Mouse (Mus musculus): Measurements from ENCODE around the gene Cox7a2l. TPM values are rescaled to one million over a fixed set of nuclear protein-coding genes. Genes with fewer than 3 reads are reported as not detected.

Cox7a2l gene
- polyA plus RNA-seq, 1 experiment, result 30.9 TPM

DNA sequence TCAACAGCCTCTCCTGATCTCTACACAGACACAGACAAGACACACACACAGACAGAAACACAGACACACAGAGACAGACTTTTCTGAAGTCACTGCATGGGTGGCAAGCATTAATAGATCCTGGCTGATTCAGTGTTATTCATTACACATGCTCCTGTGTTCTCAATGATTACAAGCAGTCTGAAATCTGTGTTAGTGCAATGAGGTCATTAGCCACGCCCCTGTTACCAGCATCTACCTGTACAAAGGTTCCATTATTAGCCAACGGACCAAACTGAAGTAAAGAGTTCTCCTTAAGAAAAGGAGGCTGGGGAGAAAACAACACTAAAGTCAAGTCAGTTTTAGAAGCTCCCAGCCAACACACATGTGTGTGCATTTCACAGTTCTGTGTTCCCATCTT is 13.4 kb downstream of the Cox7a2l start:
- H3K27me3 ChIP-seq (replicated peaks), result no peaks in the 10 kb centered on the region
- peaks cover 19% of the 10 kb centered on the region for H3K4me1 ChIP-seq
- no peaks in the 10 kb centered on the region for H3K9me3 ChIP-seq
- no peak overlapping the region for H3K4me3 ChIP-seq (replicated peaks)
- TF ChIP-seq GATA1 (IDR thresholded peaks at IDR 0.05; ENCODE audit: borderline replicate concordance, low read length) (no peak), FLI1 (IDR thresholded peaks at IDR 0.05; ENCODE audit: low read length) (no peak)
- H3K36me3 ChIP-seq (replicated peaks; ENCODE audit: low read length), result peaks cover 71% of the 10 kb centered on the region

DNA sequence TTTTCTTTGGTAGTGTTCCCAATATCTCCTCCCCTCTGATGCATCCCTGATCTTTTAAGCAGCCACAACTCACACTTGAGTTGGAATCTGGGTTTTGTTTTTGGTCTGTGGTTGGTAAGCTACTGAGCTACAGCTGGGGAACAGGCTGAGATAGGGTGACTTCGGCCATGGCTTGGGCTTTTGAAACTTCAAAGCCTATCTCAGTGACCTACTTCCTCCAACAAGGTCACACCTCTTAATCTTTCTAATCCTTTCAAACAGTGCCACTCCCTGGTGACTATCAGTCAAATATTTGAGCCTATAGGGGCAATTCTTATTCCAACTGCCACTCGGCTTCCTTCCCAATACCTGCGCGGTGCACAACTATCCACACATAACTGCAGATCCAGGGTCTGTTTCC is 17.4 kb downstream of the Cox7a2l start:
- no peak for TF ChIP-seq FLI1 (IDR thresholded peaks at IDR 0.05; ENCODE audit: low read length)
- no peak for TF ChIP-seq GATA1 (IDR thresholded peaks at IDR 0.05; ENCODE audit: borderline replicate concordance, low read length)
- Histone ChIP-seq H3K36me3 (replicated peaks; ENCODE audit: low read length) (peaks cover 72% of the 10 kb centered on the region), H3K4me1 (peaks cover under 1% of the 10 kb centered on the region; the same call in 1 of the 2 replicates), H3K9me3 (peaks cover 33% of the 10 kb centered on the region), H3K4me3 (replicated peaks) (no peak overlapping the region), H3K27me3 (replicated peaks) (no peaks in the 10 kb centered on the region)

DNA sequence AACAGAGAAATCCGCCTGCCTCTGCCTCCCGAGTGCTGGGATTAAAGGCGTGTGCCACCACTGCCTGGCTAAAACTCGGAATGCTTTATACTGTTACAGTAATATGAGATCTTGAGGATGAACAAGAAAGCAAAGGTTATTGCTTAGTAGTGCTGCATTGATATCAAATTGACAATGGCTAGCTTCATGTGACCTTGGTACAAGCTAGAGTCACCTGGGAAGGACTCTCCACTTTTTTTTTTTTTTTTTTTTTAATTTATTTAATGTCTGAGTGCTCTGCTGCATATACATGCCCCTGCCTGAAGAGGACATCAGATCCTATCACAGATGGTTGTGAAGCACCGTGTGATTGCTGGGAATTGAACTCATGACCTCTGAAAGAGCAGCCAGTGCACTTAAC is 18.2 kb downstream of the Cox7a2l start:
- peaks cover 64% of the 10 kb centered on the region for H3K36me3 ChIP-seq (replicated peaks; ENCODE audit: low read length)

DNA sequence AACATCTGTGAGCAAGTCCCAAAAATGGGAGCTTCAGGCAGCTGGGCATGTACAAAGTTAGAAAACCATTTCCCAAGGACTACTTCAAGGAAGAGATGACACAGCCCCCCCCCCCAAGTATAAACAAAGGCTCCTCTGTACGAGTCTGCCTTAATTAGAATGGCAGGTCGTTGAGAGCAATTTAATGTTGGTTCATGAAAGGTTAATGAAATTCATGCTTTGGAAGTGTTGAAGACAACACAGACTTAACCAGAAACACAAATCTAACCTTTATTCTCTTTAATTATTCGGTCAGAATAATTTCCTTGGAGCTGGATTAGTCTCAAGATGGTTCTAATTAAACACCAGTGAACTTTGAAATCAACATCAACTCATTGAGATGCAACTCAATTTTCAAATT is 29.4 kb downstream of the Cox7a2l start:
- Histone ChIP-seq H3K4me3 (replicated peaks) (no peak overlapping the region), H3K9me3 (peaks cover 20% of the 10 kb centered on the region), H3K36me3 (replicated peaks; ENCODE audit: low read length) (no peaks in the 10 kb centered on the region), H3K4me1 (peaks cover under 1% of the 10 kb centered on the region; the same call in 1 of the 2 replicates), H3K27me3 (replicated peaks) (no peaks in the 10 kb centered on the region)
- TF ChIP-seq GATA1 (IDR thresholded peaks at IDR 0.05; ENCODE audit: borderline replicate concordance, low read length) (no peak), FLI1 (IDR thresholded peaks at IDR 0.05; ENCODE audit: low read length) (no peak)

More for the DNA sequence above, 18.2 kb downstream of the Cox7a2l start:
- Histone ChIP-seq H3K27me3 (replicated peaks) (no peaks in the 10 kb centered on the region), H3K4me3 (replicated peaks) (no peak overlapping the region), H3K9me3 (peaks cover 33% of the 10 kb centered on the region), H3K4me1 (no peaks in the 10 kb centered on the region)
- TF ChIP-seq FLI1 (IDR thresholded peaks at IDR 0.05; ENCODE audit: low read length) (no peak), GATA1 (IDR thresholded peaks at IDR 0.05; ENCODE audit: borderline replicate concordance, low read length) (no peak)

DNA sequence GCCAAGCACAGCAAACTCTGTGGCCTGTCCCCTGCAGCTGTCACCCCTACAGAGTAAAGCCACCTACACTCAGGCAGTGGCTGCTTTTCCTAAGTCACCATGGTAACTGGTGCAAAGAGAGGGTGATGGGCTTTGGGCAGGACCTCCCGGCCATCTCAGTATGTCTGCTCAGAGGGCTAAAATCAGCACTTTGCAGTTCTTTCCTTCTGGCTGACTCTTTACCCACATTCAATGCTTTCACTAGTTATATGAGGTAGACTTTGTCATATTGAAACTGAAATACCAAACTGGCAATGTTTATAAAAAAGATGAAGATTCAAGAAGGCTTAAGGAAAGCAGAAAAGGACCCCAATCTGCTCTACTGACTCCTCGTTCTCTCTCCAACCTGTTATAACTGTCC is 33.3 kb downstream of the Cox7a2l start:
- Histone ChIP-seq H3K27me3 (replicated peaks) (no peaks in the 10 kb centered on the region), H3K36me3 (replicated peaks; ENCODE audit: low read length) (peaks cover 28% of the 10 kb centered on the region), H3K4me3 (replicated peaks) (no peak overlapping the region), H3K4me1 (peaks cover 4% of the 10 kb centered on the region), H3K9me3 (no peaks in the 10 kb centered on the region)
- TF ChIP-seq FLI1 (IDR thresholded peaks at IDR 0.05; ENCODE audit: low read length) (no peak), GATA1 (IDR thresholded peaks at IDR 0.05; ENCODE audit: borderline replicate concordance, low read length) (no peak)

DNA sequence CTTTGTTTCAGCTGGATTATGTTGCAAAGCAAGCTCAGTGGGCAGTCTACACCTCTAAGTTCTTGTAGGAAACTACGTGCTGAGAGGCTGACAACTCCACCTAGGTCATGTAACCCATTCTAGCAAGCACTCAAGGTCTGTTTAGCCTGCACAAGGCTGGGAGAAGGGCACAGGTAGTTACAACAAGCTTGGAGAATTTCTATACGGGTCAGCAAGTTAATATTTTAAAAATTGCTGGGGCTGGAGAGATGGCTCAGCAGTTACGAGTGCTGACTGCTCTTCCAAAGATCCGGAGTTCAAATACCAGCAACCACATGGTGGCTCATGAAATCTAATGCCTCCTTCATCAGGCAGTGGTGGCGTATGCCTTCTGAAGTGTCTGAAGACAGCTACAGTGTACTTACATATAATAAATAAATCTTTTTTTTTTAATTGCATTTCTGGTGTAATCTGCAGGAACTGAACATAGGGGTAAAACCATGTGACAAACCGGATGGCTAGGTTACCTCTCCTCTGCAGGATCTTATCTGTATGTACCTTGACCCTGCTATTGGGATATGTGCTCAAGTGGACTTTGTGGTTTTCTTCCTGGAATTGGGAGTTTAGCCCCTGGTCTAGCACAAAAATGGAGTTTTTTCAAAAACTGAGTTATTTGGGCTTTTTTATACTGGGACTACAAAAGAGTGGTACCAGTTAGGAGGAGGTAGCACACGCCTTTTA is 34.2 kb downstream of the Cox7a2l start:
- TF ChIP-seq GATA1 (IDR thresholded peaks at IDR 0.05; ENCODE audit: borderline replicate concordance, low read length), result no peak
- TF ChIP-seq FLI1 (IDR thresholded peaks at IDR 0.05; ENCODE audit: low read length), result no peak

DNA sequence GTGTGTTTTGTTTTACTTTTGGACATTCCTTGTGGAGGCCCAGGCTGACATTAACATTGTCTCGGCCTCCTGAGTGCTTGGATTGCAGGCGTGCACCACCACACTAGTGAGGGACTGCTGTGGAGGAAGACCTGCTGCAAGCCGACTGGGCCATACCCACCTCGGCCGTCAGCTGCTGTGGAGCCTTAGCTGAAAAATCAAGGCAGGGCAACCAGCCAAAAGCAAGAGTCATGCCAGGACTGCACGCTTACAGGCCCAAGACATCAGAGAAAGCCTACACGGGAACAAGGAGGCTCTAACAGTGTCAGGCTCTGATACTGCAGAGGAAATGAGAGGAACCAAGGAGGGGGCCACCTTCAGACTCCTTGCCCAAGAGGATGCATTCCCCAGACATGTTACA is 35.6 kb downstream of the Cox7a2l start:
- Histone ChIP-seq H3K4me1 (peaks cover 4% of the 10 kb centered on the region), H3K9me3 (no peaks in the 10 kb centered on the region), H3K36me3 (replicated peaks; ENCODE audit: low read length) (peaks cover 50% of the 10 kb centered on the region), H3K27me3 (replicated peaks) (no peaks in the 10 kb centered on the region), H3K4me3 (replicated peaks) (no peak overlapping the region)
- TF ChIP-seq GATA1 (IDR thresholded peaks at IDR 0.05; ENCODE audit: borderline replicate concordance, low read length) (no peak), FLI1 (IDR thresholded peaks at IDR 0.05; ENCODE audit: low read length) (no peak)

More for the DNA sequence above, 34.2 kb downstream of the Cox7a2l start:
- H3K27me3 ChIP-seq (replicated peaks), result no peaks in the 10 kb centered on the region
- H3K9me3 ChIP-seq, result no peaks in the 10 kb centered on the region
- no peak overlapping the region for H3K4me3 ChIP-seq (replicated peaks)
- peaks cover 36% of the 10 kb centered on the region for H3K36me3 ChIP-seq (replicated peaks; ENCODE audit: low read length)
- H3K4me1 ChIP-seq, result peaks cover 4% of the 10 kb centered on the region

DNA sequence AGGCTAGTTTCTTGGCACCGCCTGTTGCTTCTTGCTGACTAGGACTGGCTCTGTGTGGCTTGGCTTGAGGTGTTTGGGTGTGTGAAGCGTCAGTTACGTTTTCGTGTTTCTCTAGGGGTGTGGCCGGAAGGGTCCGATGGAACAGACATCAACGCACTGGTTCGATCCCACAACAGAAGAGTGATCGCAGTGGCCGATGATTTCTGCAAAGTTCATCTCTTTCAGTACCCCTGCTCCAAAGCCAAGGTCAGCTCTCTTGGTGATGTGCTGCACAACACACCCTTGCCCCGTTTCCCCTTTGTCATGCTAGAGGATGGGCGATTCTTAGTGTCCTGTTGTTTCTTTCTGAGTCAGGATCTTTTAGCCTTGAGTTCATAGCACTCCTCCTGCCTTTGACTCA is 40.0 kb downstream of the Cox7a2l start:
- Histone ChIP-seq H3K4me3 (replicated peaks) (no peak overlapping the region), H3K36me3 (replicated peaks; ENCODE audit: low read length) (peaks cover 86% of the 10 kb centered on the region), H3K9me3 (no peaks in the 10 kb centered on the region), H3K27me3 (replicated peaks) (no peaks in the 10 kb centered on the region), H3K4me1 (peaks cover 4% of the 10 kb centered on the region)
- no peak for TF ChIP-seq GATA1 (IDR thresholded peaks at IDR 0.05; ENCODE audit: borderline replicate concordance, low read length)
- TF ChIP-seq FLI1 (IDR thresholded peaks at IDR 0.05; ENCODE audit: low read length), result no peak

DNA sequence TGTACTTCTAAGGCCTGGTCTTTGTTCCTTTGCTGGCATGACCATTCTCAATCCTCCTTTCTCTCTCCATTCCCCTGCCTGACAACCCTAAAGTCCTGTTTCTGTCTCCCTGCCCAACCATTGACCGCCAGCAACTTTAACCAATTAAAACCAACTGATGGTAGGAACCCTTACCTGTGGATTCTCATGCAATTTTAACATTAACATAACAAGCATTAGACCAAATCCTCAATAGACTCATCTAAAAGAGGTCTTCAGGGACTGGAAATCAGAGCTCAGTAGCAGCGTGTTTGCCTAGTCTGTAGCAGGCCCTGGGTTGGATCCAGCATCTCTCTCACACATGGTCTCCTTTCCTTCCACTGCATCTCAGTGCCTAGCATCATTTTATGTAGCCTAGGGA is 47.5 kb downstream of the Cox7a2l start:
- TF ChIP-seq FLI1 (IDR thresholded peaks at IDR 0.05; ENCODE audit: low read length) (no peak), GATA1 (IDR thresholded peaks at IDR 0.05; ENCODE audit: borderline replicate concordance, low read length) (no peak)
- Histone ChIP-seq H3K4me1 (no peaks in the 10 kb centered on the region), H3K36me3 (replicated peaks; ENCODE audit: low read length) (peaks cover 81% of the 10 kb centered on the region), H3K4me3 (replicated peaks) (no peak overlapping the region), H3K27me3 (replicated peaks) (no peaks in the 10 kb centered on the region), H3K9me3 (no peaks in the 10 kb centered on the region)

DNA sequence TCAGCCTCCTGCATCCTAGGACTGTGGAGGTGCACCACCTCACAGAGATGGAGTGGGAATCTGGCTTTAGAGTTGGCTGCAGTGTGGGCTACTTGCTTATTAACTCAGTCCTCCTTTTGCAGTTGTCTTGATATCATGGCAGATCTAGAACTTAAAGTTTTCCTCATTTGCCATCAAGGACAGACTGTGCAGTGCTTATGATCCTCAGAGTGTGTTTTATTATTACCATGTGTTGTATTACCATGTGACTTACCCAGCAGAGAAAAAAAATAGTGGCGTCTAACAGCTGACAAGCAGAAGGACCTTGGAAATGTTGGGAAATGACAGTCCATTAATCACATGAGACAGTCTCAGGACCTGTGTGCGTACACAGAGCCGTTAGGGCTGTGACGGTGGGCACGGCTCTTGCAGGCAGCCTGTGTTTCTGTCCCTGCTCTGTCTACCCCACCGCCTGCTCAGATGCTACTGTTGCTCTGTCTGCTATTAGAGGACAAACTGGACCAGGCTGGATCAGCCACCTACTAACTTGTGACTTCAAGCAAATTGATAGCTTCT is 50.4 kb downstream of the Cox7a2l start:
- peaks cover 78% of the 10 kb centered on the region for H3K36me3 ChIP-seq (replicated peaks; ENCODE audit: low read length)
- no peaks in the 10 kb centered on the region for H3K27me3 ChIP-seq (replicated peaks)
- H3K4me1 ChIP-seq, result no peaks in the 10 kb centered on the region
- no peaks in the 10 kb centered on the region for H3K9me3 ChIP-seq
- H3K4me3 ChIP-seq (replicated peaks), result no peak overlapping the region
- no peak for TF ChIP-seq FLI1 (IDR thresholded peaks at IDR 0.05; ENCODE audit: low read length)
- no peak for TF ChIP-seq GATA1 (IDR thresholded peaks at IDR 0.05; ENCODE audit: borderline replicate concordance, low read length)
